Mouse (Mus musculus): ENCODE data around the gene Nr2f6.
"Not testable (repeated sequence)": the region's sequence is repeated elsewhere in the genome, so short reads cannot be mapped to it uniquely, and the experiment has no call there.

Nr2f6 gene

DNA sequence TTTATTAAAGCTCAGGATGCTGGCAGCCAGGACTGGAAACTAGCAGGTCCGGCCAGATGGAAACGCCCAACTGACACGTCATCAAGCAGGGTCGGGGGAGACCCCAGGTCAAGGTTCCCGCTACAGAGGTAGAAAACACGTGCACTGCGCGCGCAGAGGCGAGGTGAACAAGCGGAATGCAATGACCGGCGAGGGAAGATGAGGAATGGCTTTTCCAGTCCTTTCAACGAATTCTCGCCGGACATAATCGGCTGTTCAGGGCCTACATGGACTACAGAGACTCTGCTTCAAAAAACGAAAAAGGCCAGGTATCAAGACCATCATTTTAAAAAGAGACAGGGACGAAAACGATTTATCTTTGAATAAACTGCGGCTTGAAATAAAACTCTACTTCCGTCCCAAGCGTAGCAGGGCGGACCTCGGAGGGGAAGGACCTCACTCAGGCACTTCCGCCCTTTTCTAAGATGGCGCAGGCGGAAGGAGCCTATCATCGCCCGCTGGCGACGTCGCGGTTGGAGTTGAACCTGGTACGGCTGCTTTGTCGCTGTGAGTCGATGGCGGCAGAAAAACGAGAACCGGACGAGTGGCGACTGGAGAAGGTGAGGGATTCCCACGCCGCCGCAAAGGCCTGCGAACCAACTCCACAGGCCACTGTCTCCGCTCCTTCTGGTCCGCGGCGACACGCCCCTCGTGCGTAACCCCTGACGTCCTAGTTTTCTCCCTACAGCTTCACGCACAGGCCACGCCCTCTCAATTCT, 14.8 kb downstream of the Nr2f6 start, which contains the start of gene Use1:
TSS of gene Use1 (plus strand) at position 78 of the 758 bp plus-strand sequence.
- DNase-seq = peak; percentile 97

DNA sequence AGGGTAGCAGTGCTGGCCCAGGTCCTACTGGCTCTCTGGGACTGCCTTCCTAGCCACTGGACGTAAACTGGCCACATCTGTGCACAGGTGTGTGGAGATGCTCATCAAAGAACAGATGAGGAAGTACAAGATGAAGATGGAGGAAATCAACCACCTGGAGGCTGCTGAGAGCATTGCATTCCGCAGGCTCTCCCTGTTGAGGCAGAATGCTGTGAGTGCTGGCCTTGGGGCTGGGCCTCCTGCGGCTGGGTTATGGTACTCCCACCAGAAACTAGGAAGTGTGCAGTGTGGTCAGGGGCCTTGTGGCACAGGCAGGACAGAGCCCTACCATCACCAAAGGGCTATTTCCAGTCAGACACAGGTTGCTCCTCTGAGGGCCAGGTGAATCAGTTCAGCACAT, 23.7 kb downstream of the Nr2f6 start:
- no peak for DNase-seq

DNA sequence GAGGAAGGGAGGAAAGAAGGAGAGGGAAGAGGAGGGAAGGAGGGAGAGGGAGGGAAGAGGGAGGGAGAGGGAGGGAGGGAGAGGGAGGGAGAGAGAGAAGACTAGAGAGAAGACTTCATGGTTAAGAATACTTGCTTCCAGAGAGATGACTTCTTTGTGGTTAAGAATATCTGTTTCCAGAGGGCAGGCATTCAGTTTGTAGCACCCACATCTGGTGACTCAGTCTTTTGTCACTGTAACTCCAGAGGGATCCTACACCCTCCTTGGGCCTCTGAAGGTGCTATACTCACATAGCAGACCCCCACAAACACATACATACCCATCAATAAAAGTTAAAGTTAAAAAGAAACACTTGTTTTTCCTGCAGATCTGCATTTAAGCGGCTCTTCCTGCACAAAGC, 30.2 kb downstream of the Nr2f6 start:
- DNase-seq = no peak

DNA sequence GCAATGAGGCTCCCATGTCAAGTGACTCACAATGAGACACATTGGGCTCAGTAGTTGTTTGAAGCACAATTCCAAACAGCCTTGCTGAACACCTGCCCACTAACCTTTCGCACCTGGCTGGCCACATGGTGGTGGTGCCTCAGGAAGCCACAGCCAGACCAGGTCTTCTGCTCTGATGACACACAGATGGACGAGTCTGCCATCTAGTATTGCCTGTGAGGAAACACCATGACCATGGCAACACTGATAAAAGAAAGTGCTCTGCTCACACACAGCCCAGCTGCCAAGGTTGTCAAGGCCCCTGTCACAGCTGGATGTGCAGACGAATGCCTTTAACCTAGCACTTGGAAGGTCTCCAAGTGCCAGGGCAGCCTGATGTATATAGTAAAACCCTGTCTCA, 30.6 kb downstream of the Nr2f6 start:
- DNase-seq = no peak

DNA sequence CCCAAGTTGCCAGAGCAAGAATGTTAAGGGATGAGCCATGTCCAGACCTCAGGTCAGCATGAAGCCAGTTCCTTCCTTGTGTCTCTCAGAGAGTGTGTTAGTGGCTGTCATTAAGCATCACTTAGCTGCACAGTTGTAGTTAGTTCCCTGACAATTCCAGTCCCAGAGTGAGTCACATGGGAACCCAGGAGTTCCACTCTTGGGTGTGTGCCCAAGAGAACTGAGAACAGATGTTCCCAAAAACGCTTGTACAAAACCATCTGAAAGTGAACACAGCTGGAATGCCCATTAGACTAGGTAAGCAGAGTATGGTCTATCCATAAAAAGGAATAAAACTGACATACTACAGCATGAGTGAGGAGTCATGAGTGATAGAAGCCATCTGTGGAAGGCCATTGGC, 35.2 kb downstream of the Nr2f6 start:
- DNase-seq = no peak

DNA sequence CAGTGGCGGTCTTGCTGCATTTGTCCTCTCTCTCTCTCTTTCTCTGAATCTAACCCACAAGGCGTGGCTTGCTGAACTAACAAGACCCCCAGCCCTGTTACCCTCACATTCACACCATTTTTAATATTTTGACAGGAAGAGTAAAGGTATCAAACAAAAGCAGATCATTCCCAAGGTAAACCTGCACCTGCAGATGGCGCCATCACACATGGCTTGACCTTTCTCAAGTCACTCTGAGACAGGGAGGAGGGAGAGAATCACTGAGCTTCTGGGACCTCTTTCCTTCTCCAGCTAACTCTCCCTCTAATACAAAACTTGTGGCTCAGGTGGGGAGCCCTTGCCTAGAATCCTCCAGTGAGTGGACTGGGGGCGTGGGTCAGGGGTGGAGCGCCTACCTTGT, 41.1 kb downstream of the Nr2f6 start:
- peak; percentile 61 for DNase-seq

DNA sequence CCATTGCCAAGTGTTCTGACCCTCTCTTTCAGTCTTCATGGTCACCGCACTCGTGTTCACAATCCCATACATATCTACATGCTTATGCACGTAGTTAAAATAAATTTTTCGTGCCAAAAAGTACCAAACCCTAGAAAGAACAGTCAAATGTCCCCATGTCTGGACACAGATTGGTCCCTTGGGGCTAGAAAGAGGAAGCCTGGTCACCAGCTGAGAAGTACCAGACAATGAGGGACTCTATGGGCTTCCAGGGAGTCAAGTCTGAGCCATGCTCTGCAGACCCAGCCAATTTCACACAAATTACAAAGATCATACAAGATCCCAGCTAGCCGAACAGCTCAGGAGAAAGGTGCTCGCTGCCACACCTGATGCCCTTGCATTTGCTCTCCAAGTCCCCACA, 43.9 kb downstream of the Nr2f6 start:
- DNase-seq = not testable (repeated sequence)

DNA sequence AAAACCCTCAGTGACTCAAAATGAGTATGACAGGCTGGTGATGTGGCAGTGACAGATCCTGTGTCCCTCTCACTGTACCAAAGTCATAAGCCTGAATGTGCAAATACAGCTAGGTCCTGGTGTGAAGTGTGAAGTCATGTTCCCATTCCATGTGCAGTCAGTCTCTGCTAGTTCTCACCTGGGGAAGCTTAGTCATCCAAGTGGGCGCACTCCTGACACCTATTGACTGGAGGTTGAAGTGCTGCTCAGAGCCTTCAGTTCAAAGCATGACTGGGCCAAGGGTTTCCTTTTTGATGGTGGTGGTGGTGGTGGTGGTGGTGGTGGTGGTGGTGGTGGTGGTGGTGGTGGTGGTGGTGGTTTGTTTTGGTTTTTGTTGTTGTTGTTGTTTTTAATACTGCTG, 56.9 kb downstream of the Nr2f6 start:
- peak; percentile 71 for DNase-seq

Data from lung, postnatal 36 days (tissue).